ENCODE assay signal across 1 mouse cellular context in genomic region chr8:70513441-70513840, GRCm38 (mm10).
TF ChIP-seq lines count a peak whose summit lies in the region.

No protein-coding gene starts in this region.

TF ChIP-seq in MEL, 35 proteins besides CTCF, POLR2A, EP300 and RAD21:
- no peak for TF ChIP-seq TCF12 (IDR thresholded peaks at IDR 0.05; ENCODE audit: low read depth, low read length)
- no peak for TF ChIP-seq TBP (IDR thresholded peaks at IDR 0.05; ENCODE audit: low read depth, low read length)
- no peak for TF ChIP-seq NELFE (IDR thresholded peaks at IDR 0.05; ENCODE audit: low read depth, low read length)
- no peak for TF ChIP-seq ELF1 (IDR thresholded peaks at IDR 0.05; ENCODE audit: low read depth, low read length)
- TF ChIP-seq MEF2A (IDR thresholded peaks at IDR 0.05; ENCODE audit: extremely low read depth, insufficient replicate concordance, low read depth, low read length, poor library complexity, severe bottlenecking) = no peak
- TF ChIP-seq USF2 (IDR thresholded peaks at IDR 0.05; ENCODE audit: borderline replicate concordance in 1 of 2, insufficient read depth in 1 of 2, low read depth in 1 of 2, low read length in 2 of 2) = no peak
